Mouse (Mus musculus): ENCODE data around the gene Mfap1a. TPM values are rescaled to one million over a fixed set of nuclear protein-coding genes. Genes with fewer than 3 reads are reported as not detected.
"Not testable (repeated sequence)": the region's sequence is repeated elsewhere in the genome, so short reads cannot be mapped to it uniquely, and the experiment has no call there.

Mfap1a gene
- polyA plus RNA-seq, 1 experiment from 2014 or later: 31.4 TPM

- H3K27ac ChIP-seq (replicated peaks; ENCODE audit: low read depth, low read length): no peak overlapping the region
- 97% methylated on average over 5 of the region's 5 CpGs for WGBS
- no peaks in the 10 kb centered on the region for H3K9me3 ChIP-seq (ENCODE audit: control insufficient read depth, low read length)
- no peak overlapping the region for H3K4me2 ChIP-seq (ENCODE audit: low read length)
- no peaks in the 10 kb centered on the region for H3K27me3 ChIP-seq (ENCODE audit: control insufficient read depth, insufficient read depth, low read length)
- ATAC-seq (ENCODE audit: low FRiP score, low TSS enrichment) (no peak), DNase-seq (no peak)
- 0 out of 2 replicates have a peak, but pooled peaks cover 12% of the 10 kb centered on the region for H3K36me3 ChIP-seq (ENCODE audit: control insufficient read depth, insufficient read depth, low read length)
- no peaks in the 10 kb centered on the region for H3K4me1 ChIP-seq (ENCODE audit: control insufficient read depth, insufficient read depth, low read length)
- no peak overlapping the region for H3K4me3 ChIP-seq (replicated peaks; ENCODE audit: low read depth, low read length)
- no peak overlapping the region for H3K9ac ChIP-seq (replicated peaks; ENCODE audit: low read length)
Observed at GRCm38 (mm10) chr2:121518106-121518505, 11.6 kb upstream of the Mfap1a start.

GRCm38 (mm10) chr2:121514211-121514610 lies 7.7 kb upstream of the Mfap1a start:
- Histone ChIP-seq H3K27me3 (ENCODE audit: control insufficient read depth, insufficient read depth, low read length) (no peaks in the 10 kb centered on the region), H3K9ac (replicated peaks; ENCODE audit: low read length) (no peak overlapping the region), H3K27ac (replicated peaks; ENCODE audit: low read depth, low read length) (no peak overlapping the region), H3K4me2 (ENCODE audit: low read length) (no peak overlapping the region), H3K36me3 (ENCODE audit: control insufficient read depth, insufficient read depth, low read length) (peaks cover 22% of the 10 kb centered on the region; the same call in 1 of the 2 replicates), H3K4me3 (replicated peaks; ENCODE audit: low read depth, low read length) (no peak overlapping the region), H3K4me1 (ENCODE audit: control insufficient read depth, insufficient read depth, low read length) (no peaks in the 10 kb centered on the region), H3K9me3 (ENCODE audit: control insufficient read depth, low read length) (no peaks in the 10 kb centered on the region)
- DNase-seq: no peak
- WGBS: 97% methylated on average over 4 of the region's 4 CpGs
- no peak for ATAC-seq (ENCODE audit: low FRiP score, low TSS enrichment)

GRCm38 (mm10) chr2:121512991-121513765 lies 6.7 kb upstream of the Mfap1a start:
- H3K27ac ChIP-seq (replicated peaks; ENCODE audit: low read depth, low read length); H3K4me1 ChIP-seq (ENCODE audit: control insufficient read depth, insufficient read depth, low read length); ATAC-seq (ENCODE audit: low FRiP score, low TSS enrichment); H3K9me3 ChIP-seq (ENCODE audit: control insufficient read depth, low read length); H3K4me3 ChIP-seq (replicated peaks; ENCODE audit: low read depth, low read length); H3K4me2 ChIP-seq (ENCODE audit: low read length); H3K9ac ChIP-seq (replicated peaks; ENCODE audit: low read length); H3K27me3 ChIP-seq (ENCODE audit: control insufficient read depth, insufficient read depth, low read length); DNase-seq: not testable (repeated sequence)
- 89% methylated on average over 4 of the region's 5 CpGs for WGBS
- H3K36me3 ChIP-seq (ENCODE audit: control insufficient read depth, insufficient read depth, low read length): peaks cover 22% of the 10 kb centered on the region; the same call in 1 of the 2 replicates

GRCm38 (mm10) chr2:121511401-121511800 lies 4.9 kb upstream of the Mfap1a start:
- Histone ChIP-seq H3K4me2 (ENCODE audit: low read length) (no peak overlapping the region), H3K9ac (replicated peaks; ENCODE audit: low read length) (0 out of 2 replicates have a peak overlapping the region, but pooled peaks have one; percentile 16), H3K36me3 (ENCODE audit: control insufficient read depth, insufficient read depth, low read length) (peaks cover 11% of the 10 kb centered on the region; the same call in 1 of the 2 replicates), H3K4me1 (ENCODE audit: control insufficient read depth, insufficient read depth, low read length) (peaks cover 10% of the 10 kb centered on the region), H3K4me3 (replicated peaks; ENCODE audit: low read depth, low read length) (no peak overlapping the region), H3K9me3 (ENCODE audit: control insufficient read depth, low read length) (no peaks in the 10 kb centered on the region), H3K27me3 (ENCODE audit: control insufficient read depth, insufficient read depth, low read length) (no peaks in the 10 kb centered on the region), H3K27ac (replicated peaks; ENCODE audit: low read depth, low read length) (no peak overlapping the region)
- ATAC-seq (ENCODE audit: low FRiP score, low TSS enrichment) (no peak), DNase-seq (no peak)
- WGBS: 97% methylated on average over 8 of the region's 8 CpGs

- H3K36me3 ChIP-seq (ENCODE audit: control insufficient read depth, insufficient read depth, low read length): peaks cover 11% of the 10 kb centered on the region; the same call in 1 of the 2 replicates
- H3K27ac ChIP-seq (replicated peaks; ENCODE audit: low read depth, low read length): no peak overlapping the region
- peak overlapping the region; percentile 22 for H3K4me3 ChIP-seq (replicated peaks; ENCODE audit: low read depth, low read length)
- peak overlapping the region; percentile 13; the same call in 1 of the 2 replicates for H3K9ac ChIP-seq (replicated peaks; ENCODE audit: low read length)
- DNase-seq (peak; percentile 67), ATAC-seq (ENCODE audit: low FRiP score, low TSS enrichment) (no peak)
- no peaks in the 10 kb centered on the region for H3K9me3 ChIP-seq (ENCODE audit: control insufficient read depth, low read length)
- WGBS: 20% methylated on average over 16 of the region's 16 CpGs
- H3K4me2 ChIP-seq (ENCODE audit: low read length): peak overlapping the region; percentile 46
- peaks cover 10% of the 10 kb centered on the region for H3K4me1 ChIP-seq (ENCODE audit: control insufficient read depth, insufficient read depth, low read length)
- H3K27me3 ChIP-seq (ENCODE audit: control insufficient read depth, insufficient read depth, low read length): no peaks in the 10 kb centered on the region
Observed at GRCm38 (mm10) chr2:121509584-121509983, 3.1 kb upstream of the Mfap1a start.

GRCm38 (mm10) chr2:121507951-121508330 lies 1.5 kb upstream of the Mfap1a start:
- 77% methylated on average over 2 of the region's 2 CpGs for WGBS

GRCm38 (mm10) chr2:121507173-121507950 lies 897 bp upstream of the Mfap1a start:
- DNase-seq (no peak), ATAC-seq (ENCODE audit: low FRiP score, low TSS enrichment) (no peak)
- peak overlapping the region; percentile 46 for H3K4me3 ChIP-seq (replicated peaks; ENCODE audit: low read depth, low read length)
- WGBS: 9% methylated on average over 12 of the region's 12 CpGs
- H3K36me3 ChIP-seq (ENCODE audit: control insufficient read depth, insufficient read depth, low read length): peaks cover 11% of the 10 kb centered on the region; the same call in 1 of the 2 replicates
- H3K27me3 ChIP-seq (ENCODE audit: control insufficient read depth, insufficient read depth, low read length): no peaks in the 10 kb centered on the region
- H3K27ac ChIP-seq (replicated peaks; ENCODE audit: low read depth, low read length): no peak overlapping the region
- peak overlapping the region; percentile 62 for H3K4me2 ChIP-seq (ENCODE audit: low read length)
- H3K4me1 ChIP-seq (ENCODE audit: control insufficient read depth, insufficient read depth, low read length): peaks cover 10% of the 10 kb centered on the region
- no peaks in the 10 kb centered on the region for H3K9me3 ChIP-seq (ENCODE audit: control insufficient read depth, low read length)
- H3K9ac ChIP-seq (replicated peaks; ENCODE audit: low read length): peak overlapping the region; percentile 40; the same call in 1 of the 2 replicates

More at GRCm38 (mm10) chr2:121507951-121508330, 1.5 kb upstream of the Mfap1a start:
- peak overlapping the region; percentile 46; the same call in 1 of the 2 replicates for H3K4me3 ChIP-seq (replicated peaks; ENCODE audit: low read depth, low read length)
- ATAC-seq (ENCODE audit: low FRiP score, low TSS enrichment) (no peak), DNase-seq (no peak)
- no peaks in the 10 kb centered on the region for H3K27me3 ChIP-seq (ENCODE audit: control insufficient read depth, insufficient read depth, low read length)
- H3K9ac ChIP-seq (replicated peaks; ENCODE audit: low read length): no peak overlapping the region; the same call in 1 of the 2 replicates
- H3K4me1 ChIP-seq (ENCODE audit: control insufficient read depth, insufficient read depth, low read length): peaks cover 10% of the 10 kb centered on the region
- no peak overlapping the region for H3K27ac ChIP-seq (replicated peaks; ENCODE audit: low read depth, low read length)
- peak overlapping the region; percentile 62 for H3K4me2 ChIP-seq (ENCODE audit: low read length)
- no peaks in the 10 kb centered on the region for H3K9me3 ChIP-seq (ENCODE audit: control insufficient read depth, low read length)
- H3K36me3 ChIP-seq (ENCODE audit: control insufficient read depth, insufficient read depth, low read length): peaks cover 11% of the 10 kb centered on the region; the same call in 1 of the 2 replicates

- H3K4me3 ChIP-seq (replicated peaks; ENCODE audit: low read depth, low read length); H3K4me1 ChIP-seq (ENCODE audit: control insufficient read depth, insufficient read depth, low read length); H3K36me3 ChIP-seq (ENCODE audit: control insufficient read depth, insufficient read depth, low read length); ATAC-seq (ENCODE audit: low FRiP score, low TSS enrichment); H3K27ac ChIP-seq (replicated peaks; ENCODE audit: low read depth, low read length); H3K4me2 ChIP-seq (ENCODE audit: low read length); H3K27me3 ChIP-seq (ENCODE audit: control insufficient read depth, insufficient read depth, low read length); H3K9me3 ChIP-seq (ENCODE audit: control insufficient read depth, low read length); H3K9ac ChIP-seq (replicated peaks; ENCODE audit: low read length); DNase-seq: not testable (repeated sequence)
- WGBS: 75% methylated on average over 2 of the region's 6 CpGs
Observed at GRCm38 (mm10) chr2:121501550-121501949, 4.9 kb downstream of the Mfap1a start.

All from midbrain, embryonic 14.5 days (tissue).